In the genomic region with DNA sequence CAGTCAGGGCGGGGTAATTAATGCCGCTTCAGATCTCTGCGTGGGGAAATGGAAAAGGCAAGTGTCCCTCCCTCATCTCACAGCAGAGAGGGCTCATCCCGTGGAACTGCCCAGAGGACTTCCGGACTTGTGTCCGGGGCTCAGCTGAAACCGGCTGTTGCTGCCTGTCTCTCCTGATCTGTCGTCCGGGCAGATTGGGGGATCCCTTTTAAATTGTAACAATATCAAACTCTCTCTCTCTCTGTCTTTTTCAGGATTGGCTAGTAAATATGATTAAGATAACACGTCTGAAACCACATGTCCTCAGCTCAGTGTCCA, we compare ENCODE assay signal across 23 mouse cellular contexts. TPM values are rescaled to one million over a fixed set of nuclear protein-coding genes. Genes with fewer than 3 reads are reported as not detected.
DNase-seq lines count a peak whose midpoint lies in the region; ATAC-seq lines count a peak whose summit lies in the region.
"Had no signal": no experiment of that assay in that cellular context is flagged by ENCODE, and none has a peak within 500 bp of the region (broad histone marks: within the 10 kb centered on the region; RNA-seq: fewer than 3 reads in every experiment).

No protein-coding gene starts in this region.

- peak overlapping the region; percentile 30 for H3K4me2 ChIP-seq in limb, embryonic 12.5 days
- peak overlapping the region; percentile 27; the same call in 1 of the 2 replicates for H3K4me2 ChIP-seq in neural tube, embryonic 14.5 days (ENCODE audit: low read depth, low read length)
- H3K4me2 ChIP-seq: forebrain, embryonic 13.5 days; heart, embryonic 12.5 days had no signal

- 7% methylated on average over 10 of the region's 10 CpGs for WGBS in limb, embryonic 12.5 days
- WGBS in neural tube, embryonic 14.5 days, result 9% methylated on average over 10 of the region's 10 CpGs

- H3K9ac ChIP-seq in limb, embryonic 12.5 days (replicated peaks), result 0 out of 2 replicates have a peak overlapping the region, but pooled peaks have one; percentile 34
- H3K9ac ChIP-seq in neural tube, embryonic 14.5 days (replicated peaks; ENCODE audit: low read depth, low read length), result no peak overlapping the region
- H3K9ac ChIP-seq: forebrain, embryonic 13.5 days; heart, embryonic 12.5 days; liver, postnatal 0 days had no signal

- no peaks in the 10 kb centered on the region for H3K9me3 ChIP-seq in limb, embryonic 12.5 days
- H3K9me3 ChIP-seq in neural tube, embryonic 14.5 days (ENCODE audit: control insufficient read depth, low read length), result no peaks in the 10 kb centered on the region
- H3K9me3 ChIP-seq: forebrain, embryonic 13.5 days; heart, embryonic 12.5 days had no signal

- H3K4me3 ChIP-seq in limb, embryonic 12.5 days (replicated peaks), result peak overlapping the region; percentile 11; the same call in 1 of the 2 replicates
- H3K4me3 ChIP-seq in neural tube, embryonic 14.5 days (ENCODE audit: low read depth, low read length), result no peak overlapping the region
- H3K4me3 ChIP-seq: forebrain, embryonic 13.5 days; heart, embryonic 12.5 days had no signal

- H3K27ac ChIP-seq in limb, embryonic 12.5 days, result 0 out of 2 replicates have a peak overlapping the region, but pooled peaks have one; percentile 59
- no peak overlapping the region for H3K27ac ChIP-seq in neural tube, embryonic 14.5 days (ENCODE audit: low read depth, low read length)
- H3K27ac ChIP-seq: forebrain, embryonic 13.5 days had no signal

- H3K27me3 ChIP-seq in limb, embryonic 12.5 days, result peaks cover 69% of the 10 kb centered on the region
- H3K27me3 ChIP-seq in neural tube, embryonic 14.5 days (ENCODE audit: control insufficient read depth, insufficient read depth, low read length), result peaks cover 33% of the 10 kb centered on the region

- DNase-seq in adrenal gland, postnatal 14 days, result peak; percentile 4
- no peak for DNase-seq in adrenal gland, postnatal 25 days
- peak; percentile 59 for DNase-seq in kidney, postnatal 10 days
- no peak for DNase-seq in kidney, adult 18-20 months
- DNase-seq in cerebellum, adult 18-20 months, result no peak
- no peak for DNase-seq in thymus, postnatal 14 days
- DNase-seq: adrenal gland, adult 2 months; cerebellum, adult 9-11 months; gastrocnemius, postnatal 10 days; heart, adult 11 months; heart, postnatal 14 days; liver, postnatal 0 days; lung, postnatal 10 days; spleen, adult 18-20 months; thymus, adult 2 months had no signal

- H3K36me3 ChIP-seq in limb, embryonic 12.5 days, result peaks cover 9% of the 10 kb centered on the region; the same call in 1 of the 2 replicates
- no peaks in the 10 kb centered on the region for H3K36me3 ChIP-seq in neural tube, embryonic 14.5 days (ENCODE audit: control insufficient read depth, insufficient read depth, low read length)
- H3K36me3 ChIP-seq: heart, embryonic 12.5 days had no signal

- peaks cover 85% of the 10 kb centered on the region for H3K4me1 ChIP-seq in limb, embryonic 12.5 days (replicated peaks)
- peaks cover 30% of the 10 kb centered on the region for H3K4me1 ChIP-seq in neural tube, embryonic 14.5 days (ENCODE audit: control insufficient read depth, insufficient read depth, low read length)

- ATAC-seq in limb, embryonic 12.5 days (ENCODE audit: insufficient number of reproducible peaks, insufficient read depth, low FRiP score, low TSS enrichment, low read depth), result no peak
- no peak for ATAC-seq in neural tube, embryonic 14.5 days (ENCODE audit: low read depth)
- ATAC-seq: forebrain, embryonic 13.5 days; liver, postnatal 0 days had no signal

RNA-seq across cellular contexts. Expression of a gene that starts 13.3 kb away (rescaled TPM):
- total RNA-seq in adrenal gland, postnatal 14 days (2021), result not detected in 2 replicates
- total RNA-seq in adrenal gland, postnatal 25 days (2021), result 0.15 TPM in 1 of 2 replicates, not detected in the other
- polyA plus RNA-seq in limb, embryonic 12.5 days (2016; fragmentation: Nextera tagmentation; extraction: Ambion mirVana), result 8.6 and 9.9 TPM in 2 replicates
- polyA plus RNA-seq in neural tube, embryonic 14.5 days (2014; fragmentation: Nextera tagmentation; extraction: Ambion mirVana), result 13.1 and 16.3 TPM in 2 replicates
- total RNA-seq: adrenal gland, adult 2 months; liver, adult 2 months; megakaryocyte, adult 5-6 weeks had no signal
- polyA plus RNA-seq: adrenal gland, adult 2 months; intestine, embryonic 14.5 days; liver, adult 2 months; liver, postnatal 0 days; stomach, embryonic 14.5 days had no signal

Comparison
In these comparisons a context has a peak if more than half of its experiments do, and no peak if none do; other contexts are left out.
1. DNase-seq: peak in adrenal gland, postnatal 14 days (single experiment) and kidney, postnatal 10 days (single experiment); none in adrenal gland, postnatal 25 days (single experiment), kidney, adult 18-20 months (single experiment), cerebellum, adult 18-20 months (0 of 2) and thymus, postnatal 14 days (single experiment).